Mouse (Mus musculus): ENCODE results near the gene Txlng. TPM values are rescaled to one million over a fixed set of nuclear protein-coding genes. Genes with fewer than 3 reads are reported as not detected.

Txlng gene
- total and polyA plus RNA-seq, 3 experiments, result 24.3 to 115 (median 28.8) TPM

GRCm38 (mm10) chrX:162829203-162829708 is at the start of gene Txlng (continued):
- TF ChIP-seq BHLHE40 (IDR thresholded peaks at IDR 0.05; ENCODE audit: borderline replicate concordance, low read depth, low read length), result peak; percentile 38; the same call in 1 of the 2 replicates
- TF ChIP-seq RCOR1 (IDR thresholded peaks at IDR 0.05; ENCODE audit: low read depth, low read length), result no peak

- Histone ChIP-seq H3K79me2 (ENCODE audit: control insufficient read depth, insufficient read depth, low read length, poor library complexity) (no peaks in the 10 kb centered on the region), H3K4me1 (ENCODE audit: control insufficient read depth in 1 of 2, insufficient read depth in 2 of 2, low read length in 2 of 2) (no peaks in the 10 kb centered on the region), H3K9me3 (replicated peaks; ENCODE audit: insufficient read depth, low read length) (no peaks in the 10 kb centered on the region), H3K27me3 (ENCODE audit: control insufficient read depth in 1 of 2, insufficient read depth in 2 of 2, low read length in 2 of 2) (no peaks in the 10 kb centered on the region), H3K36me3 (ENCODE audit: control insufficient read depth in 1 of 2, insufficient read depth in 2 of 2, low read length in 2 of 2) (peaks cover 0 to 10% of the 10 kb centered on the region in 2 experiments; a peak in 2 of 4 replicates), H3K4me3 (ENCODE audit: control insufficient read depth in 1 of 2, insufficient read depth in 1 of 2, low read depth in 2 of 2, low read length in 2 of 2) (no peak overlapping the region), H3K9ac (ENCODE audit: control insufficient read depth, low read depth, low read length, poor library complexity, severe bottlenecking) (no peak overlapping the region), H3K27ac (ENCODE audit: control insufficient read depth, low read depth, low read length) (no peak overlapping the region)
- TF ChIP-seq UBTF (IDR thresholded peaks at IDR 0.05; ENCODE audit: borderline replicate concordance, insufficient read depth, low read depth, low read length) (no peak), ELF1 (IDR thresholded peaks at IDR 0.05; ENCODE audit: low read depth, low read length) (no peak), KAT2A (conservative IDR thresholded peaks at IDR 0.05; ENCODE audit: low read depth, low read length) (no peak), BHLHE40 (IDR thresholded peaks at IDR 0.05; ENCODE audit: borderline replicate concordance, low read depth, low read length) (no peak), SIN3A (IDR thresholded peaks at IDR 0.05; ENCODE audit: low read length) (no peak), MYC (IDR thresholded peaks at IDR 0.05; ENCODE audit: low read depth, low read length) (no peak), JUND (IDR thresholded peaks at IDR 0.05; ENCODE audit: low read depth, low read length) (no peak), RCOR1 (IDR thresholded peaks at IDR 0.05; ENCODE audit: low read depth, low read length) (no peak), HCFC1 (IDR thresholded peaks at IDR 0.05; ENCODE audit: low read depth, low read length) (no peak), E2F4 (IDR thresholded peaks at IDR 0.05; ENCODE audit: borderline replicate concordance, low read depth, low read length) (no peak), GABPA (IDR thresholded peaks at IDR 0.05; ENCODE audit: low read depth, low read length) (no peak), USF2 (IDR thresholded peaks at IDR 0.05; ENCODE audit: borderline replicate concordance in 1 of 2, insufficient read depth in 1 of 2, low read depth in 1 of 2, low read length in 2 of 2) (no peak), SMC3 (IDR thresholded peaks at IDR 0.05; ENCODE audit: low read depth, low read length) (no peak), CHD1 (IDR thresholded peaks at IDR 0.05; ENCODE audit: low read depth, low read length) (no peak), ZNF384 (IDR thresholded peaks at IDR 0.05; ENCODE audit: low read depth, low read length) (no peak), NELFE (IDR thresholded peaks at IDR 0.05; ENCODE audit: low read depth, low read length) (no peak), CHD2 (IDR thresholded peaks at IDR 0.05; ENCODE audit: low read length) (no peak), NRF1 (IDR thresholded peaks at IDR 0.05; ENCODE audit: insufficient read depth, low read depth, low read length, poor library complexity, severe bottlenecking) (no peak)
- DNase-seq (ENCODE audit: low read depth, low spot score), result no peak
Observed at GRCm38 (mm10) chrX:162878236-162878635, 49.0 kb upstream of the Txlng start.
